Mouse (Mus musculus): ENCODE results near the gene Idh2. TPM values are rescaled to one million over a fixed set of nuclear protein-coding genes. Genes with fewer than 3 reads are reported as not detected.

Gene Idh2
- total and polyA plus RNA-seq, 2 experiments from 2014 or later: 2,826 to 3,660 TPM

DNA sequence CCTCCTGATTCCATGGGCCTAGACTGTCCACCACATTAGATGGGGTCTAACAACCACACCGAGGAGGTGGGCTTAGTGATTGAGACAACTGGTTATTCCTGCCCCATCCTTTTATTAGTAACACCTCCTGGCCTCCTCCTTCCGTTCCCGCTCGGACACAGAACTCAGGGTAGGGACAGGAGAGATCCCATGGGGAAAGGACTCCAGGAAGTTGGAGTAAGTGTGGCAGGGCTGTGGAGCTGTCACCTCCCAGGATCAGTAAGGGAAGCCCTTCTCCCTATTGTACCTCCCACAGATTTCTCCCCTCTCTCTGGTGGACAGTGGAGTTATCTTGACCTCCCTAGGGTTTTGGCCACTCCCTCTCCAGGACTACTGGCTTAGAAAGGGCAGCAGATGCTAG lies 68.2 kb downstream of the Idh2 start:
- Histone ChIP-seq H3K36me3 (replicated peaks; ENCODE audit: control insufficient read depth, insufficient read depth, low read length) (no peaks in the 10 kb centered on the region), H3K9me3 (replicated peaks; ENCODE audit: control insufficient read depth, low read length) (no peaks in the 10 kb centered on the region), H3K9ac (replicated peaks; ENCODE audit: low read depth, low read length) (no peak overlapping the region), H3K27me3 (ENCODE audit: control insufficient read depth, insufficient read depth, low read length) (no peaks in the 10 kb centered on the region), H3K4me2 (ENCODE audit: low read depth, low read length) (no peak overlapping the region), H3K4me3 (ENCODE audit: low read depth, low read length) (no peak overlapping the region), H3K27ac (ENCODE audit: low read depth) (no peak overlapping the region), H3K4me1 (ENCODE audit: control insufficient read depth, insufficient read depth) (peaks cover 8% of the 10 kb centered on the region; the same call in 1 of the 2 replicates)
- 54% methylated on average over 4 of the region's 4 CpGs for WGBS
- TF ChIP-seq CTCF (IDR thresholded peaks at IDR 0.05; ENCODE audit: low read depth) (no peak), EP300 (IDR thresholded peaks at IDR 0.05; ENCODE audit: low read depth) (no peak)
- ATAC-seq (ENCODE audit: insufficient read depth, low read depth) (no peak; the same call in 1 of the 2 replicates), DNase-seq (ENCODE audit: low spot score) (no peak)

Other genes with a start within 250 kb of the Idh2 start
- gene Ap3s2, start 194.7 kb downstream of the Idh2 start, total RNA-seq (2014; rRNA removed; ENCODE audit: low replicate concordance): 9.8 and 11.9 TPM in 2 replicates
- gene Ap3s2, start 194.7 kb downstream of the Idh2 start, polyA plus RNA-seq (2015; fragmentation: Nextera tagmentation; extraction: Ambion mirVana): 20.5 and 21.5 TPM in 2 replicates
- 39.0 and 54.3 TPM in 2 replicates for gene Arpin, start 180.0 kb downstream of the Idh2 start, total RNA-seq (2014; rRNA removed; ENCODE audit: low replicate concordance)
- gene Arpin, start 180.0 kb downstream of the Idh2 start, polyA plus RNA-seq (2015; fragmentation: Nextera tagmentation; extraction: Ambion mirVana): 19.6 and 21.7 TPM in 2 replicates
- gene Zfp710, start 90.6 kb downstream of the Idh2 start, total RNA-seq (2014; rRNA removed; ENCODE audit: low replicate concordance): 25.5 and 29.7 TPM in 2 replicates
- gene Zfp710, start 90.6 kb downstream of the Idh2 start, polyA plus RNA-seq (2015; fragmentation: Nextera tagmentation; extraction: Ambion mirVana): 7.5 TPM in 2 replicates
- gene Sema4b, start 71.4 kb upstream of the Idh2 start, total RNA-seq (2014; rRNA removed; ENCODE audit: low replicate concordance): 17.5 and 24.2 TPM in 2 replicates
- gene Sema4b, start 71.4 kb upstream of the Idh2 start, polyA plus RNA-seq (2015; fragmentation: Nextera tagmentation; extraction: Ambion mirVana): 10.5 and 11.7 TPM in 2 replicates
- gene Cib1, start 117.4 kb upstream of the Idh2 start, total RNA-seq (2014; rRNA removed; ENCODE audit: low replicate concordance): 26.0 and 27.2 TPM in 2 replicates
- gene Cib1, start 117.4 kb upstream of the Idh2 start, polyA plus RNA-seq (2015; fragmentation: Nextera tagmentation; extraction: Ambion mirVana): 57.2 and 57.4 TPM in 2 replicates
- gene Gdpgp1, start 117.5 kb upstream of the Idh2 start, total RNA-seq (2014; rRNA removed; ENCODE audit: low replicate concordance): 2.5 and 5.5 TPM in 2 replicates
- gene Gdpgp1, start 117.5 kb upstream of the Idh2 start, polyA plus RNA-seq (2015; fragmentation: Nextera tagmentation; extraction: Ambion mirVana): 2.0 and 2.3 TPM in 2 replicates
- 0.35 TPM in 1 of 2 replicates, not detected in the other for gene Ttll13, start 131.0 kb upstream of the Idh2 start, total RNA-seq (2014; rRNA removed; ENCODE audit: low replicate concordance)
- gene Ttll13, start 131.0 kb upstream of the Idh2 start, polyA plus RNA-seq (2015; fragmentation: Nextera tagmentation; extraction: Ambion mirVana): 0.51 and 0.98 TPM in 2 replicates
- gene Ngrn, start 145.8 kb upstream of the Idh2 start, total RNA-seq (2014; rRNA removed; ENCODE audit: low replicate concordance): 14.0 and 29.4 TPM in 2 replicates
- gene Ngrn, start 145.8 kb upstream of the Idh2 start, polyA plus RNA-seq (2015; fragmentation: Nextera tagmentation; extraction: Ambion mirVana): 35.8 and 40.5 TPM in 2 replicates
- 8.0 and 8.7 TPM in 2 replicates for gene Vps33b, start 154.3 kb upstream of the Idh2 start, total RNA-seq (2014; rRNA removed; ENCODE audit: low replicate concordance)
- 3.6 and 3.9 TPM in 2 replicates for gene Vps33b, start 154.3 kb upstream of the Idh2 start, polyA plus RNA-seq (2015; fragmentation: Nextera tagmentation; extraction: Ambion mirVana)
- gene Prc1, start 179.1 kb upstream of the Idh2 start, total RNA-seq (2014; rRNA removed; ENCODE audit: low replicate concordance): 59.9 and 98.0 TPM in 2 replicates
- 46.1 and 49.4 TPM in 2 replicates for gene Prc1, start 179.1 kb upstream of the Idh2 start, polyA plus RNA-seq (2015; fragmentation: Nextera tagmentation; extraction: Ambion mirVana)
- 3.7 and 7.6 TPM in 2 replicates for gene Rccd1, start 209.1 kb upstream of the Idh2 start, total RNA-seq (2014; rRNA removed; ENCODE audit: low replicate concordance)
- gene Rccd1, start 209.1 kb upstream of the Idh2 start, polyA plus RNA-seq (2015; fragmentation: Nextera tagmentation; extraction: Ambion mirVana): 2.9 and 3.1 TPM in 2 replicates
- gene Unc45a, start 225.6 kb upstream of the Idh2 start, total RNA-seq (2014; rRNA removed; ENCODE audit: low replicate concordance): 21.6 and 44.5 TPM in 2 replicates
- 11.0 and 12.5 TPM in 2 replicates for gene Unc45a, start 225.6 kb upstream of the Idh2 start, polyA plus RNA-seq (2015; fragmentation: Nextera tagmentation; extraction: Ambion mirVana)
- gene Hddc3, start 227.7 kb upstream of the Idh2 start, total RNA-seq (2014; rRNA removed; ENCODE audit: low replicate concordance): 19.8 and 28.5 TPM in 2 replicates
- gene Hddc3, start 227.7 kb upstream of the Idh2 start, polyA plus RNA-seq (2015; fragmentation: Nextera tagmentation; extraction: Ambion mirVana): 14.5 and 17.8 TPM in 2 replicates